Mouse (Mus musculus): Measurements from ENCODE around the gene Dnajb2. TPM values are rescaled to one million over a fixed set of nuclear protein-coding genes. Genes with fewer than 3 reads are reported as not detected.

The Dnajb2 gene
- polyA plus RNA-seq, 1 experiment from 2014 or later = 34.5 TPM

DNA sequence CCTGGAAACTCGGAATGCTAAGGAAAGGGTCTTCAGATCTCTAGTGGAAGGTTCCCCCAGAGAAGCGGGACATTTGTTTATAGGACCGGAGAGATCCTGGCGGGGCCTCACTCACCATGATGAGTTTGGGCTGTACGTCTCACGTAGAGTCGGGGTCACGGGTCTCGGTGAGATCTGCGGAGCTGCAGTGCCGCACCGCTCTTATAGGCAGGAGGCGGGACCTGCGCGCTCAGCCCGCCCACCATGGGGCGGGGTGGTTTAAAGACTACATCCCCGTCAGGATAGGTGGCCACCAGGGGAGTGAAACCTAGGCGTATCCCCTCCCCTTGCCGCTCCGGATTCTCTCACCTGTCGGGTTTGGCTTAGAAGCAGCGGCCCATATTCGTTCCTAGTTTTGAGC is 17.1 kb upstream of the Dnajb2 start:
- Histone ChIP-seq H3K9ac (peak overlapping the region; percentile 70), H3K9me3 (replicated peaks) (no peaks in the 10 kb centered on the region), H3K4me3 (peak overlapping the region; percentile 66), H3K4me2 (peak overlapping the region; percentile 99), H3K27me3 (replicated peaks) (peaks cover 67% of the 10 kb centered on the region), H3K27ac (ENCODE audit: poor library complexity, severe bottlenecking) (no peak overlapping the region), H3K36me3 (peaks cover 22% of the 10 kb centered on the region), H3K4me1 (replicated peaks) (peaks cover 20% of the 10 kb centered on the region)
- peak; percentile 93 for ATAC-seq (ENCODE audit: insufficient number of reproducible peaks, low FRiP score)
- WGBS = under 1% methylated on average over 24 of the region's 24 CpGs

DNA sequence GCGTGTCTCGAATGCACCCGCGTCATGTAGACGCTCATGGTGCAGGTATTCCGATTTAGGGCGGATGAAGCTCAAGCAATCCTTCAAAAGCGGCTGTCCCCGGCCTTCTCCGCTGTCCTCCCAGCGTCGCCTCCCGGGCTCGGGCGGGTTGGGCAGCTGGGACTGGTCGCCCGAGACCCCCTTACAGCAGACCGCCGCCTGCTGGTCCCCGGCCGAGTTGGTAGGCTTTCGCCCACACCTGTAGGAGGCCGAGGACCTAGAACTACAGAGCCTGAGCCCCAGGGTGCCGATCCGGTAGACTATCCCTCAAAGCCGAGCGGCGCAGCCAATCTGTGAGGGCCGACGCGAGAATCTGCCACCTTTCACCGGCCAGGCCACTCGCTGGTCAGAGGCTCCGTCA is 16.7 kb upstream of the Dnajb2 start, which contains the start of gene Tuba4a:
TSS of gene Tuba4a (minus strand) at position 335 of the 400 bp plus-strand sequence.
- peaks cover 67% of the 10 kb centered on the region for H3K27me3 ChIP-seq (replicated peaks)
- no peaks in the 10 kb centered on the region for H3K9me3 ChIP-seq (replicated peaks)
- peak within 1 kb of the TSS; percentile 66 for H3K4me3 ChIP-seq
- peak within 1 kb of the TSS; percentile 99 for H3K4me2 ChIP-seq
- WGBS = 1% methylated on average over 34 of the region's 34 CpGs
- H3K4me1 ChIP-seq (replicated peaks) = peaks cover 20% of the 10 kb centered on the region
- ATAC-seq (ENCODE audit: insufficient number of reproducible peaks, low FRiP score) = peak; percentile 18
- H3K27ac ChIP-seq (ENCODE audit: poor library complexity, severe bottlenecking) = peak within 1 kb of the TSS; percentile 49; the same call in 1 of the 2 replicates
- H3K36me3 ChIP-seq = peaks cover 17% of the 10 kb centered on the region
- H3K9ac ChIP-seq = peak within 1 kb of the TSS; percentile 70

- H3K36me3 ChIP-seq = no peaks in the 10 kb centered on the region
- H3K9me3 ChIP-seq (replicated peaks) = no peaks in the 10 kb centered on the region
- ATAC-seq (ENCODE audit: insufficient number of reproducible peaks, low FRiP score) = no peak
- WGBS = 69% methylated on average over 3 of the region's 3 CpGs
- peaks cover 59% of the 10 kb centered on the region for H3K27me3 ChIP-seq (replicated peaks)
- H3K4me1 ChIP-seq (replicated peaks) = peaks cover 23% of the 10 kb centered on the region
- no peak overlapping the region for H3K4me2 ChIP-seq
- no peak overlapping the region for H3K9ac ChIP-seq
- H3K4me3 ChIP-seq = no peak overlapping the region
- H3K27ac ChIP-seq (ENCODE audit: poor library complexity, severe bottlenecking) = no peak overlapping the region
These were observed 14.7 kb upstream of the Dnajb2 start for GRCm38 (mm10) chr1:75221538-75221937.

DNA sequence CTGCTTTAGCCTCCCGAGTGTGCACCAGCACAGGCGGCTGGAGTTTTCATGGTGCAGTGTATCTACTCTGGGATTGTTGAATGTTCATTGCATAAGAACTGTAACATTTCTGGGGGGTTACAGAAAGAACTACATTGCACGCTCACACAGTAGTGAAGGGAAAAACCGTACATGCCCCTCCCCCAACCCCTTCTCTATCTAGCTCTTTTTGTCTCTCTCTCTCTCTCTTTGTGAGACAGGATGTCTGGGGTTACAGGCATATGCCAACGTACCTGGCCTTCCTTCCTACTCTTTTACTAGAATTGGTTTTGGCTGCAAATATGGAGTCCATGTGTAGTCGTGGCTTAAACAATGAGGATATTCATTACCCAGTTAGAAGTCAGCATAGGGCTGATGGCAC is 13.3 kb upstream of the Dnajb2 start:
- no peak overlapping the region for H3K27ac ChIP-seq (ENCODE audit: poor library complexity, severe bottlenecking)
- no peak overlapping the region for H3K4me3 ChIP-seq
- 71% methylated on average over 6 of the region's 6 CpGs for WGBS
- H3K36me3 ChIP-seq = no peaks in the 10 kb centered on the region
- peaks cover 45% of the 10 kb centered on the region for H3K27me3 ChIP-seq (replicated peaks)
- H3K4me2 ChIP-seq = no peak overlapping the region
- ATAC-seq (ENCODE audit: insufficient number of reproducible peaks, low FRiP score) = no peak
- H3K9me3 ChIP-seq (replicated peaks) = no peaks in the 10 kb centered on the region
- no peak overlapping the region for H3K9ac ChIP-seq
- peaks cover 26% of the 10 kb centered on the region for H3K4me1 ChIP-seq (replicated peaks)

- Histone ChIP-seq H3K36me3 (no peaks in the 10 kb centered on the region), H3K27ac (ENCODE audit: poor library complexity, severe bottlenecking) (no peak overlapping the region), H3K27me3 (replicated peaks) (peaks cover 39% of the 10 kb centered on the region), H3K9ac (no peak overlapping the region), H3K9me3 (replicated peaks) (no peaks in the 10 kb centered on the region), H3K4me2 (no peak overlapping the region), H3K4me1 (replicated peaks) (peaks cover 20% of the 10 kb centered on the region), H3K4me3 (no peak overlapping the region)
- no peak for ATAC-seq (ENCODE audit: insufficient number of reproducible peaks, low FRiP score)
- 54% methylated on average over 6 of the region's 6 CpGs for WGBS
These were observed 12.7 kb upstream of the Dnajb2 start for GRCm38 (mm10) chr1:75223532-75223931.

- H3K4me3 ChIP-seq = no peak overlapping the region
- no peak overlapping the region for H3K4me2 ChIP-seq
- no peak overlapping the region for H3K9ac ChIP-seq
- no peaks in the 10 kb centered on the region for H3K36me3 ChIP-seq
- no peaks in the 10 kb centered on the region for H3K9me3 ChIP-seq (replicated peaks)
- H3K27ac ChIP-seq (ENCODE audit: poor library complexity, severe bottlenecking) = no peak overlapping the region
- peaks cover 11% of the 10 kb centered on the region for H3K4me1 ChIP-seq (replicated peaks)
- peaks cover 24% of the 10 kb centered on the region for H3K27me3 ChIP-seq (replicated peaks)
- no peak for ATAC-seq (ENCODE audit: insufficient number of reproducible peaks, low FRiP score)
- WGBS = 39% methylated on average over 3 of the region's 3 CpGs
These were observed 10.7 kb upstream of the Dnajb2 start for GRCm38 (mm10) chr1:75225473-75225872.

GRCm38 (mm10) chr1:75226138-75226537 is 10.1 kb upstream of the Dnajb2 start:
- Histone ChIP-seq H3K27ac (ENCODE audit: poor library complexity, severe bottlenecking) (no peak overlapping the region), H3K4me2 (no peak overlapping the region), H3K27me3 (replicated peaks) (peaks cover 17% of the 10 kb centered on the region), H3K9ac (no peak overlapping the region), H3K9me3 (replicated peaks) (no peaks in the 10 kb centered on the region), H3K36me3 (no peaks in the 10 kb centered on the region), H3K4me3 (no peak overlapping the region), H3K4me1 (replicated peaks) (peaks cover 11% of the 10 kb centered on the region)
- no peak for ATAC-seq (ENCODE audit: insufficient number of reproducible peaks, low FRiP score)
- 67% methylated on average over 2 of the region's 2 CpGs for WGBS

GRCm38 (mm10) chr1:75227653-75228052 is 8.6 kb upstream of the Dnajb2 start:
- Histone ChIP-seq H3K4me3 (no peak overlapping the region), H3K36me3 (no peaks in the 10 kb centered on the region), H3K27me3 (replicated peaks) (peaks cover 3% of the 10 kb centered on the region; the same call in 1 of the 2 replicates), H3K9me3 (replicated peaks) (no peaks in the 10 kb centered on the region), H3K4me2 (no peak overlapping the region), H3K4me1 (replicated peaks) (peaks cover 11% of the 10 kb centered on the region), H3K27ac (ENCODE audit: poor library complexity, severe bottlenecking) (no peak overlapping the region), H3K9ac (no peak overlapping the region)
- no peak for ATAC-seq (ENCODE audit: insufficient number of reproducible peaks, low FRiP score)
- 50% methylated on average over 1 of the region's 1 CpGs for WGBS

GRCm38 (mm10) chr1:75229158-75229557 is 7.0 kb upstream of the Dnajb2 start:
- Histone ChIP-seq H3K27ac (ENCODE audit: poor library complexity, severe bottlenecking) (no peak overlapping the region), H3K9me3 (replicated peaks) (no peaks in the 10 kb centered on the region), H3K4me2 (no peak overlapping the region), H3K4me3 (no peak overlapping the region), H3K4me1 (replicated peaks) (peaks cover 11% of the 10 kb centered on the region), H3K9ac (no peak overlapping the region), H3K36me3 (no peaks in the 10 kb centered on the region), H3K27me3 (replicated peaks) (no peaks in the 10 kb centered on the region; the same call in 1 of the 2 replicates)
- WGBS = 50% methylated on average over 4 of the region's 4 CpGs
- no peak for ATAC-seq (ENCODE audit: insufficient number of reproducible peaks, low FRiP score)

GRCm38 (mm10) chr1:75230335-75230994 is 5.7 kb upstream of the Dnajb2 start:
- ATAC-seq (ENCODE audit: insufficient number of reproducible peaks, low FRiP score) = no peak

GRCm38 (mm10) chr1:75231224-75231623 is 5.0 kb upstream of the Dnajb2 start:
- Histone ChIP-seq H3K4me2 (no peak overlapping the region), H3K27me3 (replicated peaks) (no peaks in the 10 kb centered on the region; the same call in 1 of the 2 replicates), H3K4me3 (no peak overlapping the region), H3K36me3 (no peaks in the 10 kb centered on the region), H3K27ac (ENCODE audit: poor library complexity, severe bottlenecking) (no peak overlapping the region), H3K9ac (no peak overlapping the region), H3K4me1 (replicated peaks) (peaks cover 14% of the 10 kb centered on the region), H3K9me3 (replicated peaks) (no peaks in the 10 kb centered on the region)
- ATAC-seq (ENCODE audit: insufficient number of reproducible peaks, low FRiP score) = no peak
- 61% methylated on average over 4 of the region's 4 CpGs for WGBS

More at GRCm38 (mm10) chr1:75230335-75230994, 5.7 kb upstream of the Dnajb2 start:
- no peak overlapping the region for H3K4me3 ChIP-seq
- no peaks in the 10 kb centered on the region; the same call in 1 of the 2 replicates for H3K27me3 ChIP-seq (replicated peaks)
- peaks cover 13% of the 10 kb centered on the region for H3K4me1 ChIP-seq (replicated peaks)
- no peaks in the 10 kb centered on the region for H3K36me3 ChIP-seq
- H3K4me2 ChIP-seq = no peak overlapping the region
- H3K9ac ChIP-seq = no peak overlapping the region
- H3K27ac ChIP-seq (ENCODE audit: poor library complexity, severe bottlenecking) = no peak overlapping the region
- WGBS = 79% methylated on average over 7 of the region's 7 CpGs
- no peaks in the 10 kb centered on the region for H3K9me3 ChIP-seq (replicated peaks)

Data from heart, embryonic 12.5 days (tissue).